8 mouse cellular contexts compared by ENCODE assay signal in the genomic region with DNA sequence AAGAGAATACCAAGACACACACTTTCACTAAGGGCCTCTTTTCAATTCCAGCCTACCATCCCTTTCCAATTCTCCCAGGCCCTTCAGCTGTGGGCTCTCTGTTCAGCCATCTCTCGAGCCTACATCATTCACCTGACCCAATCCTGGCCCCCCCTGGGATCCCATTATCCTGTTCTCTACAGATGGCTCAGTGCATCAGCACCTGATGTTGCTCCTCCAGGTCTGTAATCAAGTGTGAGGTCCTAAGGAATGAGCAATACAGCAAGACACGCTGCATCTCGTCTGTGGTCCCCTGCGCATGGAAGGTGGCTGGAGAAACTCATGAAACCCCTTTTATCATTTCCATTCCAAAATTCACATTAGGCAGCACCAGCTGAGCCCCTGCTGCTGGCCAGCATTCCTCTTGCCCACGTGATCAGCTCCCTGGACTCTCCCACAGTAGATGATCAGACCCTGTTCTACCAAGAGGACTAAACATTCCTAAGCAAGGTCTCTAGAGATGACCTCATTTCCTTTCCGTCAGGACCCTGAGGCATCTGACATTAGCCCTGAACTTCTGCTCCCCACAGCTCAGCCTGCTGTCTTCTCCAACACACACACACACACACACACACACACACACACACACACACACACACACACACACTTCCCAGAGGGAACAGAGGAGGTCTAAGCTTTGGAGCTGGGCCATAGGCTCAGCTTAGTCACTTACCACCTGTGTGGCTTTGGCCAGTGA.
DNase-seq lines count a peak whose midpoint lies in the region; ATAC-seq and TF ChIP-seq lines count a peak whose summit lies in the region.

No protein-coding gene starts in this region.

- no peak overlapping the region for H3K27ac ChIP-seq in neural tube, embryonic 14.5 days (ENCODE audit: low read depth, low read length)
- no peak overlapping the region for H3K27ac ChIP-seq in thymus, adult 2 months (ENCODE audit: control insufficient read depth, insufficient read depth, low read length)

- no peaks in the 10 kb centered on the region for H3K36me3 ChIP-seq in neural tube, embryonic 14.5 days (ENCODE audit: control insufficient read depth, insufficient read depth, low read length)
- no peaks in the 10 kb centered on the region for H3K36me3 ChIP-seq in thymus, adult 2 months (ENCODE audit: control insufficient read depth, insufficient read depth, low read length)

- DNase-seq in left cerebral cortex, postnatal 4 days: peak; percentile 40
- DNase-seq in left cerebral cortex, adult 9 months (ENCODE audit: low spot score in 2 of 2): no peak
- peak; percentile 97 for DNase-seq in heart, adult 11 months
- peak; percentile 40 for DNase-seq in kidney, adult 9 months
- DNase-seq in layer of hippocampus, adult 8-10 months (ENCODE audit: low spot score in 2 of 2): no peak
- DNase-seq in thymus, adult 2 months: no peak
- DNase-seq in spleen, postnatal 4 days (ENCODE audit: low spot score in 2 of 2): no peak

- TF ChIP-seq POLR2A in thymus, adult 2 months (IDR thresholded peaks at IDR 0.05; ENCODE audit: control insufficient read depth, extremely low read depth, insufficient read depth, low read length, poor library complexity): no peak

- no peak overlapping the region for H3K4me2 ChIP-seq in neural tube, embryonic 14.5 days (ENCODE audit: low read depth, low read length)

- intact Hi-C loops in left cerebral cortex, postnatal 4 days (cut with DNase I): no loop called here

- no peak for TF ChIP-seq CTCF in thymus, adult 2 months (IDR thresholded peaks at IDR 0.05; ENCODE audit: borderline replicate concordance, control insufficient read depth, extremely low read depth, insufficient read depth, low read length, poor library complexity)

- no peaks in the 10 kb centered on the region for H3K27me3 ChIP-seq in neural tube, embryonic 14.5 days (ENCODE audit: control insufficient read depth, insufficient read depth, low read length)
- no peaks in the 10 kb centered on the region for H3K27me3 ChIP-seq in thymus, adult 2 months (ENCODE audit: control insufficient read depth, insufficient read depth, low read length)

- no peaks in the 10 kb centered on the region for H3K9me3 ChIP-seq in neural tube, embryonic 14.5 days (ENCODE audit: control insufficient read depth, low read length)

- H3K9ac ChIP-seq in neural tube, embryonic 14.5 days (replicated peaks; ENCODE audit: low read depth, low read length): no peak overlapping the region

- WGBS in neural tube, embryonic 14.5 days: 36% methylated on average over 6 of the region's 6 CpGs
- 88% methylated on average over 6 of the region's 6 CpGs for WGBS in thymus, adult 2 months

- no peaks in the 10 kb centered on the region for H3K4me1 ChIP-seq in neural tube, embryonic 14.5 days (ENCODE audit: control insufficient read depth, insufficient read depth, low read length)
- no peaks in the 10 kb centered on the region for H3K4me1 ChIP-seq in thymus, adult 2 months (replicated peaks; ENCODE audit: control insufficient read depth, insufficient read depth, low read length)

- no peak overlapping the region for H3K4me3 ChIP-seq in neural tube, embryonic 14.5 days (ENCODE audit: low read depth, low read length)
- no peak overlapping the region for H3K4me3 ChIP-seq in thymus, adult 2 months (ENCODE audit: control insufficient read depth, insufficient read depth, low read length)

- 0 out of 2 replicates have a peak, but pooled peaks have one; percentile 61 for ATAC-seq in neural tube, embryonic 14.5 days (ENCODE audit: low read depth)

Comparison
In these comparisons a context has a peak if more than half of its experiments do, and no peak if none do; other contexts are left out.
1. DNase-seq: peak in left cerebral cortex, postnatal 4 days (single experiment), heart, adult 11 months (single experiment) and kidney, adult 9 months (single experiment); none in left cerebral cortex, adult 9 months (0 of 2), layer of hippocampus, adult 8-10 months (0 of 2), thymus, adult 2 months (single experiment) and spleen, postnatal 4 days (0 of 2).